Mouse (Mus musculus): Measurements from ENCODE around the gene 9930021J03Rik.

Gene 9930021J03Rik

GRCm38 (mm10) chr19:29805101-29805916 is 480 bp downstream of the 9930021J03Rik start:
- peak; percentile 78 for DNase-seq

GRCm38 (mm10) chr19:29803946-29804345 is 1.8 kb downstream of the 9930021J03Rik start:
- no peak for DNase-seq

DNA sequence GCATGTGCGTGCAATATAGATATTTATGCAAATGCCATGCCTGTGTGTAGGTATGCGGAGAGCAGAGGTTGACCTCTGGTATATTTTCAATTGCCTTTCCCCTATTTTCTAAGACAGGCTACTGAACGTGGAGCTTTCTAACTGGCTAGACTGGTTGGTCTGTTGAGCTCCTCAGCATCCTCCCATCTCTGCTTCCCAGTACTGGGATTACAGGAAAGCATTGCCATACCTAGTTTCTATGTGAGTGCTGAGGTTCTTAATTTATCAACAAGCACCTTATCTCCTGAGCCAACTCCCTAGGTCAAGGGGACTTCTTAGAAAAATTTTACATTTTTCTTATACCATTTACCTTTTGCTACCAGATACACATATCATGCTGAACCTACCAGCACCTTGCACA is 8.4 kb downstream of the 9930021J03Rik start:
- no peak for DNase-seq

- DNase-seq: no peak
Observed at GRCm38 (mm10) chr19:29787997-29788396, 17.8 kb downstream of the 9930021J03Rik start.

DNA sequence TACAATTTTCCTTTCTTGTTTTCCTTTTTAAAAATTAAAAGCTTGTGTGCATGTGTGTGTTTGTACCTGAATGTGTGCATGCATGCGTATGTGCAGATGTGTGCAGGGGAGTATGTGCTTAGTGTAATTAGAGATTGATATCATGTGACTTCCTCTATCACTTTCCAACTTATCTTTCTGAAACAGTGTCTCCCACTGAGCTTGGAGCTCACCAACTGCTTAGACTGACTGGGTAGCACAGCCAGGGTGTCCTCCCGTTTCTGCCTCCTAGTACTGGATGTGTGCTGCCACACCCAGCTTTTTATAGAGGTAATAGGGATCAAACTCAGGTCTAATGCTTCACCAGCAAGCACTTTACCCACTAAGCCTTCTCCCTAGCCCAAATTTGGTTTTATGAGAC is 22.9 kb downstream of the 9930021J03Rik start:
- no peak for DNase-seq

- no peak for DNase-seq
Observed at GRCm38 (mm10) chr19:29753939-29754338, 51.9 kb downstream of the 9930021J03Rik start.

GRCm38 (mm10) chr19:29750994-29751393 is 54.8 kb downstream of the 9930021J03Rik start:
- DNase-seq: no peak

- peak; percentile 66 for DNase-seq
Observed at GRCm38 (mm10) chr19:29743531-29743930, 62.3 kb downstream of the 9930021J03Rik start.

- peak; percentile 65 for DNase-seq
Observed at GRCm38 (mm10) chr19:29740661-29741060, 65.1 kb downstream of the 9930021J03Rik start.

- DNase-seq: peak; percentile 37
Observed at GRCm38 (mm10) chr19:29739608-29740007, 66.2 kb downstream of the 9930021J03Rik start.

- DNase-seq: no peak
Observed at GRCm38 (mm10) chr19:29735421-29735820, 70.4 kb downstream of the 9930021J03Rik start.

GRCm38 (mm10) chr19:29718476-29718875 is 87.3 kb downstream of the 9930021J03Rik start:
- no peak for DNase-seq

DNA sequence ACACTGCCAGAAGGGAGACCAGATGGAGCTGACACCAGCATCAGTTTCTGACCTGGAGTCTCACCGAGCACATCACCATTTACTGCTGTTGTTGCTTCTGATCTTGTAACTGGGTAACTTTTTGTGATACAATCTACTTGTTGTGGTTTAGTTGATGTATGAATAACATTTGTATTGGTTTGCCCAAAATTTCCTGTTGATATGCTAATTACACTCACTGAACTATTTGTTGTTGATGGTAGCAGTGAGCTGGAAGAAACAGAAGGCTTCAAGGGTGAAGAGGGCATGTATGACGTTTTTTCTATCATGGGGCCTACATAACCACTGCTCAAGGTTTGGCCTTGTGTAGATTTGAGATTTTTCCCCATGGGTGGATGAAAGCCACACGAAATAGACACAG is 87.9 kb downstream of the 9930021J03Rik start:
- no peak for DNase-seq

GRCm38 (mm10) chr19:29713451-29713850 is 92.3 kb downstream of the 9930021J03Rik start:
- no peak for DNase-seq

DNA sequence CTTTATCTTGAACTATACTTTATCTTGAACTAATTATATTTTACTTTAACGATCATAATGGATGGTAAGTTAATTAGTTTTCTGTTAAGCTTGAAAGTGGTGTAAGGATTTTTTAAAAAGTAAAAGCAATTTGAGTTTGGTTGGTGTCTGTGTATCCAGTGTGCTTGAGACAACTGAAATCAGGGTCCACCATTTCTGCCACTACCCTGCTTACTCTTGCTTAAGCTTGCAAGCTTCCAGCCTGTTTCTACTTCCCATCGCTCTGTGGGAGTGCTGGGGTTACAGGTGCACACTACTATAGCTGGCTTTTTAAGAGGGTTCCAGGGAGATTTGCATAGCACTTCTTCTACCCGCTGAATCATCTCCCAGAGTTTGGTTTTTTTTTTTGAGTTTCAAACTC is 96.3 kb downstream of the 9930021J03Rik start:
- DNase-seq: no peak

- no peak for DNase-seq
Observed at GRCm38 (mm10) chr19:29708461-29708860, 97.3 kb downstream of the 9930021J03Rik start.

GRCm38 (mm10) chr19:29708003-29708402 is 97.8 kb downstream of the 9930021J03Rik start:
- no peak for DNase-seq

GRCm38 (mm10) chr19:29707314-29707898 is 98.4 kb downstream of the 9930021J03Rik start:
- no peak for DNase-seq

GRCm38 (mm10) chr19:29704436-29704835 is 101.4 kb downstream of the 9930021J03Rik start:
- DNase-seq: no peak

GRCm38 (mm10) chr19:29701707-29702106 is 104.1 kb downstream of the 9930021J03Rik start:
- no peak for DNase-seq

GRCm38 (mm10) chr19:29697245-29697874 is 108.4 kb downstream of the 9930021J03Rik start, which contains the start of gene Mlana:
Gene Mlana, plus strand, starts transcription at chr19:29697824.
- no peak for DNase-seq

GRCm38 (mm10) chr19:29696840-29697239 is 108.9 kb downstream of the 9930021J03Rik start:
- DNase-seq: no peak

- no peak for DNase-seq
Observed at GRCm38 (mm10) chr19:29696309-29696708, 109.5 kb downstream of the 9930021J03Rik start.

- DNase-seq: no peak
Observed at GRCm38 (mm10) chr19:29695071-29695470, 110.7 kb downstream of the 9930021J03Rik start.

Data from kidney, adult 9 months (tissue).